Mouse (Mus musculus): Measurements from ENCODE around the gene A830031A19Rik. TPM values are rescaled to one million over a fixed set of nuclear protein-coding genes. Genes with fewer than 3 reads are reported as not detected.

A830031A19Rik gene
- total RNA-seq, 2 experiments from 2014 or later: not detected

DNA sequence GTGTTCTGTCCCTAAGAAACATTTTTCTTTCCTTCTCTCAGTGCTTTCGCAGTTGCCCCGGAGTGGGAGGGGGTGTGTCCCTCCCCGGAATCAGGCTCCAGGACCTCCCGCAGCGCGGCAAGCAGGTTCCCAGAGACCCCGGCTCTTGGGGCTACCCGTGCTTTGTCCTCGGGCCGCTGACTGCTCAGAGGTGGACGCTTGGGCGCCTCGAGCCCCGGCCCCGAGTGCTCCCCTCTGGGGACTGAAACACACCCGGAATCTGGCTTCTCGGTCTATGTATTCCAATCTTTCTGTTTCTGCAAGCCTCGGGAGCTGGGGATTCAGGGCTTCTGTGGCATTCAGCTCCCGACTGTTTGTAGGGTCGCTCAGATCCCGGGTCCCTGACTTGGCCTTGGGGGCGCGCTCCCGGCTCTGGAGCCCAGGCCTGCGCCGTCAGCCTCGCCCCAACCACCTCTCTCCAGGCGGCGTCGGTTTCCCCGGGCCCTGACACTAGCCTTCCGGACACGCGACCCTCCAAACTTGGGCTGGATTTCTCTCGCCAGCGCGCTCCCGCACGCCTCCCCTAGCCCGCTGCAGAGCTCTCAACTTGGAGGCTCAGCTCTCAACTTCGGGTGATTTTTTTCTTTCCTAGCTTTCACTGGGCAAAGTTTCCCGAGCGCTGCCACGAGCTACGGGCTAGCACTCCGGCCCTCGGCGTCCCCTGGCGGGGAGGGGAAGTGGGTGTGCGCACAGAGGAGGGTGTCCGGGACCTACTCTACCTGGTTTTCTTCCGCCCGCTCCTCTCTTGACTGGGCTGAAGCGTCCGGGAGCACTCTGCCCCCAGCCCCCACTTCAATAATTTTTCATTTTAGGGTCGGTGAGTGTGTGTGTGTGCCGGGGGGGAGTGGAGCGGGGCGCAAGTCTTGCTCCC, 2.2 kb upstream of the A830031A19Rik start:
- DNase-seq: peak; percentile 70

DNA sequence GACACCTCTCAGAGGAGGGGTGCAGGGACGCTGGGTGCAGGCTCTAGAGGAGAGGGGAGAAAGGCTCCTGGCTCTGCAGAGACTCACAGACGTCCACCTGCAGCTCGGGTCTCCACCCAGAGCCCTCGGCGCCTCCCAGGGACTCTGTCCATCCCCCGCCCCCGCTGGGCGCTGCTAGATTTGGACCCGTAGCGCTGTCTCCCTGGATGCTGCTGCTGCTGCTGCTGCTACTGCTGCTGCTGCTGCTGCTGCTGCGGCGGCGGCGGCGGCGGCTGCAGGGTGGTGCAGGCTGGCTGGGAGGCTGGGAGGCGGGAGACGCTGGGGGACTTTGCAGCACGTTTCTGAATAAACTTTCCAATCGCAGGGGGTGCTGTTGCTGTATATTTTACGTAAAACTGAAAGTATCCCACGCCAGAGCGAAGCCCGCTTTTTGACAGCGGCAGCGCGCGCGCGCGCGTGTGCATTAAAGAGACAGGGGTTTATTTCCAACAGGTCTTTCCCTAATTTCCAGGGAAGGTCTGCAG, 1.3 kb upstream of the A830031A19Rik start:
- peak; percentile 67 for DNase-seq

GRCm38 (mm10) chr11:24075486-24076126, 752 bp upstream of the A830031A19Rik start:
- no peak for DNase-seq

- no peak for DNase-seq
These were observed 748 bp downstream of the A830031A19Rik start for GRCm38 (mm10) chr11:24074021-24074591.

GRCm38 (mm10) chr11:24065313-24065712, 9.5 kb downstream of the A830031A19Rik start:
- no peak for DNase-seq

GRCm38 (mm10) chr11:24064221-24064620, 10.6 kb downstream of the A830031A19Rik start:
- DNase-seq: no peak

DNA sequence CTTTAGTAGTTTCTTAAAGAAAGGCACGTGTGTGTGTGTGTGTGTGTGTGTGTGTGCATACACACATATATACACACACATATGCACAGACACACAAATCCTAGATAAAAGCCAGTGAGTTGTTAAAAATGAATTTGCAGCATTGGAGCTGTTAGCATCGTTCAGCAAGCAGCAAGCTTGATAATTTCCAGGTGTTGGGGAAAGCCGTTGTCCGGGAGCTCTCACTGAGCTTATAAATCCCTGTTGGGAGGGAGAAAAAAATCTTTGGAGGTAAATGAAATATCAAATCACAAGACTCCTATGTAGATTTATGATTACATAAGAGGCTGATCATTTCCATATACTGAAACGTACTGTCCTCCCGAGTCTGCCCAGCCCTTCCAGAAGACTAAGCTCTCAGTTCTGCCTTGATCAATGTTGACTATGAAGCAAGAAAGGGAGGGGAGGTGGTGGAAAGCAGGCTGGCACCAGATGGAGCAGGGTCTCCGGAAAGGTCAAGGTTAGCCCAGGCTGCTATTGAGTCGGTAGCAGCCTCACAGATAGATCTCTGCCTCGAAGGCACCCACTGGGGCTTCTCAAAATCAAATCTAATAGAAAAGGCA, 12.3 kb downstream of the A830031A19Rik start:
- no peak for DNase-seq

- DNase-seq: no peak
These were observed 13.0 kb downstream of the A830031A19Rik start for GRCm38 (mm10) chr11:24061819-24062218.

GRCm38 (mm10) chr11:24060428-24060827, 14.4 kb downstream of the A830031A19Rik start:
- DNase-seq: no peak

GRCm38 (mm10) chr11:24059137-24059536, 15.7 kb downstream of the A830031A19Rik start:
- no peak for DNase-seq

DNA sequence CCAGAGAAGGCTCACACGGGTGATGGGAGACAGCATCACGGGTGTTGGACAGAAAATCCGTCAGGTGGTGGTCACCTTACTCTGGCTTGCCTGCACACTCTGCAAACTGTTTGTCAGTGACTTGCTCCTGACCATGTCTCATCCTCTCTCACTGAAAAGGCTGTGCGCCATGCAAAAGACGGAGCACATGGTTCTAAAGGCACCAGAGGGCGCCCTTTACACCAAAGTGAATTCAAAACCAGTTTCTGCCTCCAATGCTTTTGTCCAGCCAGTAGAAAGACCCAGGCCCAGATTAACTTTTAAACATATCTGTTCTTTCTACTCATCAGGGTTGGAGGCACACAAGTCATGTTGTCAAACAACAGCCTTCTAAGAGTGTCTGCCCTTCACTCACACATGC, 22.0 kb downstream of the A830031A19Rik start:
- no peak for DNase-seq

DNA sequence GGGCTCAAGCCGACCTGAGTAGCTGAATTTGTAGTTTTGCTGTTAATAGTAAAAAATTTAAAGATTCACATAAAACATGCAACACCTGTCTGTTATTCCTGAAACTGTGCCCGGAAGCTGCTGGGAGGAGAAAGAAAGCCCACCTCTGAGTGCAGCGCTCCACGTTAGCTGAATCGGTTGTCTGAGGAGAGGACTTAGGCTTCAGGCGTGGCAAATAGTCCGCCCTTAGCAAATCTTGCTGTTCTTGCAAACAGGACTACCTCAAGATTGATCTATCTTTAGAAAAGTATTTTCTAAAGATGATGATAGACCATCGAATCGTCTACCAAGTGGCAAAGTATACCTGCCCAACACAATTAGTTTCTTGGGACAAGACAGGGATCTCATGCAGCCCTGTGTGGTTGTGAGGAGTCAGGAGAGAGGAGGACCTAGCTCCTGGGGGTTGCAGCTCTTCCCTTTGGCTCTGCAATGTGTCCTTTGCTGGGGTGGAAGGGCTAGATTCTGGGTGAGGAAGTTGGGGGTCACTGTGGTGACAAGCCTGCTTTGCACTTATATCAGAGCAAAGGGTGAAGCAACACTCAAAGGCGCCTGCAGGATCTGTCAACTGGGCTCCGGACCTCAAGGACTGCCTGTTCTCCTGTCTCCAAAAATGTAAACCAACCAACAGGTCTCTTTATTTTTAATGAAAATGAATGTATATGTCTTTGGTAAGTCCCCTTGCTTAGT, 24.7 kb downstream of the A830031A19Rik start:
- no peak for DNase-seq

GRCm38 (mm10) chr11:24049226-24050031, 25.4 kb downstream of the A830031A19Rik start:
- peak; percentile 88 for DNase-seq

DNA sequence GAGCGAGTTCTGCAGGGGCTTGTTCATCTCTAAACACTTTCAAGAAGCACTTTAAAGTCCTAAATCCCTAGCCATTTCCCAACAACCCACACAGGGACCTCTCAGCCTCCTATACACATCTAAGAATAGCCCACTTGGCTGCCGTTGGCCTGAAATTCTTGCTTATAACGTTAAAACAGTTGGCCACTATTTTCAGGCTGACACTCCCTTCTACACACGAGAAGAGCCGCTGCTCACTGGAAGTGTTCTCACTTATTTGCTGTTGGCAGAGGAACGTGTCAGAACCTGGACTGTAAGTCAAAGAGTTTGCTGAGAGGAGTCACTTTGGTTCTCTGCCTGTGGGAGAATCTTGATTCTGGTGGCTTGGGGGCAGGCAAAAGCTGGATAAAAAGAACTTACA, 30.8 kb downstream of the A830031A19Rik start:
- no peak for DNase-seq

DNA sequence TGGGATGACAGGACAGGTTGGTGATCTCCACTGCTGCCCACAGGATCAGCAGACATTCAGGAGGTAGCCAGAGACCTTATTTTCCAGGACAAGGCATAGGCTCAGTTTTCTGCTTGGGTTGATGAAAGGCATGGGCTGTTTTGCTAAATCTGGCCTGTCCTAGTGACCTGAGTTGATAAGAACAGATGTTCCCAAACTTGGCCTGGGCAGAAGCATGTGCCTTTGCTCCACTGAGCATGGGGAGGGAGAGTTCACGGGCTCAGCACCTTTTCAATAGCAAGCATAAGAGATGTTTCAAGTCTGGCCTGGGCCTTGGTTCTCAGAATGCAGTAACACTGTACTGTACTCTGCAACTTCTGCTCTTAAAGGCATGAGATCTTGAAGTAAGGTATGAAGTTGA, 54.1 kb downstream of the A830031A19Rik start:
- DNase-seq: no peak

DNA sequence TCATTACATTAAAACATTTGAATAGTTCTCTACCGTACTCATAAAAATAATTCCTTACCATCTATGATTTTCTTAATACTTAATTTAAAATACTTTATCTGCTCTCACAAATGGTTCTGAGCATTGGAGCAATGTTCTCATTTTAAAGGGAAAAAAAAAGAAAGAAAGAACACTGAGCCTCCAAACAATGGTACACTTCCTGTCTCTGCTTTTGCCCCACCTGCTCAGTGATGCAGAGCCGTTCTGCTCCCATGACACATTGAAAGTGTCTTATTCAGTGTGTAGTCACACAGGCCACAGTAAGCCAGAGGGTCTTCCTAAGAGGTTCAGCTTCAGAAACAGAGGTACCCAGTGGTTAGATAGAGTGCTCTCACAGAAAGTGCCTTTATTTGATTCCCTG, 56.1 kb downstream of the A830031A19Rik start:
- DNase-seq: no peak

DNA sequence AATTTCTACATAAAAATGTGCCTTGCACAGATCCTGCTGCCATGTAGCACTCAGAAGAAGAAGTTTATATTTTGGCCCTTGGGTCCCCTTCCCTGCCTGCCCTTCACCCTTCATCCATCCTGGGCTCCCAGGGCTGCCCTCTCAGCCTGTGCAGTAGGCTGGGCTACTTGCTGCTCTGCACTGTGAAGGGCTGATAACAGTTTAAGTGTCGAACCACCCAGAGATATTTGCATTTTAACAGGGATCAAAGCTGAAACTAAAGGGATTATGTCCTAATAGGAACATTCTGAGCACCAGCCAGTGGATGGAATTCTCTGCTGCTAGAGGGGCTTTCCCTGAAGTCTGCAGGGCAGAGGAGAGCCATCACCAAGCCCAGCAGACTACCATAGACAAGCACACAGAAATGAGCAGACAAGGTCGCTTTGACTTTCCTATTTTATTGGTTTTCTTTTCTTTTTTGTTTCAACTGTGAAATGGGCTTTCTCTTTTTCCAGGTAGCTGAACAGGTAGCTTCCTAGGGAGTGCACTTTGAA, 58.1 kb downstream of the A830031A19Rik start:
- no peak for DNase-seq

DNA sequence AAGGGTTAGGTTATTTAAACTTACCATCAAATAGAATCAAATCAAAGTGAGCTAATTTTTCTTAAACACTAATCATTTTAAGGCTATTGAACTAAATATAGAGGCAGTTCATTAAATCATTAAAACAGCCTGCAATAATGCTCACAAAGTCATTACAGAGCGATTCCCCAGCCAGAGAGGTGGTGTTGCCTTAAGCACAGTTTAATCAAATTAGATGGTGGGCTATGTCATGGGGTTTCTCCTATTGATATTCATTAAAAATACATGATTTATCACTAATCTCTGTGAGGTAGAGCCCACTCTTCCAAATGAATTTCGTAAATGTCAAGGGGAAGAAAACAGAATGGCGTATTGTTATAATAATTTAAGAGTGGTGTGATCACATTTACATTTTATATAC, 58.8 kb downstream of the A830031A19Rik start:
- no peak for DNase-seq

DNA sequence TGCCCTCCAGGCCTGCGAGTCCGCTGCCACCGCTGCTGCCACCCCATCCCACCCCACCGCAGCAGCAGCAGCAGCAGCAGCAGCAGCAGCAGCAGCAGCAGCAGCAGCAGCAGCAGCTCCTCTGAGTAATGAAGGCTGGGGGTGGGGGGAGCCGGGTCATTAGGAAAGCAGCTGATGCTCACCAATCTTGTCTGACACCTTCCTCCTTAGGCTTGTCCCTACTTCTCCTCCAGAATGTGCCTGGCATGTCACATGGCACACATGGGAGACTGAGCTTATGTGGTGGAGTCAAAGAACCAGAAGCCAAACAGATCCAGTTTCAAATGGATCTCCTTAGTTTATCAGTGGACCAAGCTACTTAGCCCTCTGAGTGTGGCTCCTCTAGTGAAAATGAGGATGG, 60.2 kb downstream of the A830031A19Rik start:
- no peak for DNase-seq

DNA sequence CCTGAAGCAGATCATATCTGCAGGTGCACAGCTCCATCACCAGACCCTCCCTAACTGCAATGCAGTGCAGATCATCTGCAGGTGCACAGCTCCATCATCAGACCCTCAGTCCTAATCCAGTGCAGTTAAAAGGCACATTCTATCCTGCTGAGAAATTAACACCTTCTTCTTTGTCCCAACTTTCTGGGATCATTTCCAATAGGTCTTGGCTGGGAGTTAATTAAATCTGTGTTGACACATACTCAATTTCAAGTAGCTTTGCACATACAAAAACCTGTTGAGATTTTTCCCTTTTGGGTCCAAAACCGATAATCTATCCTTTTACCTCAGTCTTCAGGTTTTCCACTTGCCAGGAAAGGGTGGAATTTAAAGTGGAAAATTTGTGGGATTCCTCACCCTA, 62.6 kb downstream of the A830031A19Rik start:
- no peak for DNase-seq

DNA sequence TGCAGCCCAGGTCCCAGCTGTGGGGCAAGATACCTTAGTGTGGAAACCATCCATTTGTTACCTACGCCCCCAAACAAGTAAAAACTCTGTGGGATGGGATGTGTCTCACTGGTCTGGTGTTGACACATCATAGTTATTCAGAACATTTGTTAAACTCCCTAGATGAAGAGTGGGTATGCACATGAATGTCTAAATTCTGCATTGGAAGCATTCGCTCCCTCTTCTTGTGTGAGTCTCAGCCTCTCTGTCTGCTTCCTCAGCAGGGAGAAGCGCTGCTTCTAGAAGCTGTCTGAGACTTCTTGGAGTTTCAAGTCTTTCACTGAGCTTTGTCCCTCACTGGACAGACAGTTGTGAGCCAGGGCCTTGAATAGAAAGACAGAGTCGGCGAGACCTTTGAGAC, 65.9 kb downstream of the A830031A19Rik start:
- no peak for DNase-seq

All from heart, postnatal 4 days (tissue).